Mouse (Mus musculus) lung, postnatal 0 days (tissue): ENCODE data around the gene Urah. TPM values are rescaled to one million over a fixed set of nuclear protein-coding genes. Genes with fewer than 3 reads are reported as not detected.

ENCODE experiments used
- ATAC-seq: fragments of 200-750 bp; cut with Nextera tagmentation; 2 replicates; pipeline ENCODE4 v1.8.0; 2017; ENCODE audit warnings: moderate library complexity
- DNase-seq: peaks from one replicate; pipeline ENCODE4 v3.0.0-alpha.2; 2016; ENCODE audit warnings: low spot score
- H3K27ac ChIP-seq: fragments of 300-500 bp; sonication (generic); 2 replicates; pipeline ENCODE4 v1.5.1; 2014; ENCODE audit warnings: antibody characterized with exemption, mild to moderate bottlenecking, low read length, mixed read lengths
- H3K27me3 ChIP-seq: fragments of 300-500 bp; sonication (generic); replicated peaks from 2 replicates; pipeline ENCODE4 v1.6.1; 2014; ENCODE audit warnings: low read length, mixed read lengths; ENCODE audit not compliant: insufficient read depth
- H3K36me3 ChIP-seq: fragments of 300-500 bp; sonication (generic); 2 replicates; pipeline ENCODE4 v1.6.1; 2014; ENCODE audit warnings: low read length, mixed read lengths; ENCODE audit not compliant: insufficient read depth
- H3K4me1 ChIP-seq: fragments of 300-500 bp; sonication (generic); 2 replicates; pipeline ENCODE4 v1.6.1; 2014; ENCODE audit warnings: antibody characterized with exemption, low read depth, low read length, mixed read lengths; ENCODE audit not compliant: insufficient read depth
- H3K4me2 ChIP-seq: fragments of 300-500 bp; sonication (generic); replicated peaks from 2 replicates; pipeline ENCODE4 v1.6.1; 2014; ENCODE audit warnings: low read depth, mild to moderate bottlenecking, low read length, moderate library complexity, mixed read lengths
- H3K4me3 ChIP-seq: fragments of 300-500 bp; sonication (generic); 2 replicates; pipeline ENCODE4 v1.5.1; 2014; ENCODE audit warnings: low read depth, low read length
- H3K9ac ChIP-seq: fragments of 300-500 bp; sonication (generic); replicated peaks from 2 replicates; pipeline ENCODE4 v1.6.1; 2014; ENCODE audit warnings: low read depth, mild to moderate bottlenecking
- H3K9me3 ChIP-seq: fragments of 300-500 bp; sonication (generic); 2 replicates; pipeline ENCODE4 v1.6.1; 2016; ENCODE audit warnings: low read length, mixed read lengths
- CTCF ChIP-seq: IDR thresholded peaks from 2 replicates; pipeline ENCODE4 v1.5.1; 2016; ENCODE audit warnings: antibody characterized with exemption, mild to moderate bottlenecking
- EP300 ChIP-seq: IDR thresholded peaks from 2 replicates; pipeline ENCODE4 v1.6.1; 2016; ENCODE audit warnings: antibody characterized with exemption, mild to moderate bottlenecking, control low read depth
- WGBS: fragments of 180-500 bp; shearing (Covaris S2); extraction: QIAGEN DNeasy Blood & Tissue Kit; methylation state at CpG from one replicate; pipeline ENCODE4 v1.1.7; 2014; 5-methylcytosine and 5-hydroxymethylcytosine counted together
- polyA plus RNA-seq: library from polyadenylated mRNA; unstranded; fragments of >200 nt; fragmentation: Nextera tagmentation; extraction: Ambion mirVana; gene quantifications from 2 replicates; pipeline ENCODE4 v1.2.1, GENCODE M21; 2015

Gene Urah
- polyA plus RNA-seq, 1 experiment from 2014 or later, result 15.0 TPM

GRCm38 (mm10) chr7:140845683-140846082, 10.9 kb downstream of the Urah start:
- H3K4me3 ChIP-seq, result no peak overlapping the region
- no peaks in the 10 kb centered on the region for H3K4me1 ChIP-seq
- H3K27me3 ChIP-seq, result no peaks in the 10 kb centered on the region; the same call in 1 of the 2 replicates
- WGBS, result 61% methylated on average over 4 of the region's 4 CpGs
- no peak overlapping the region for H3K27ac ChIP-seq
- no peak for TF ChIP-seq EP300
- TF ChIP-seq CTCF, result peak; percentile 36; the same call in 1 of the 2 replicates
- no peaks in the 10 kb centered on the region for H3K9me3 ChIP-seq
- H3K36me3 ChIP-seq, result no peaks in the 10 kb centered on the region
- DNase-seq (no peak), ATAC-seq (no peak)
- H3K4me2 ChIP-seq, result no peak overlapping the region
- H3K9ac ChIP-seq, result no peak overlapping the region

- Histone ChIP-seq H3K36me3 (no peaks in the 10 kb centered on the region), H3K27ac (no peak overlapping the region), H3K4me3 (no peak overlapping the region), H3K27me3 (no peaks in the 10 kb centered on the region; the same call in 1 of the 2 replicates), H3K9ac (no peak overlapping the region), H3K4me1 (no peaks in the 10 kb centered on the region), H3K9me3 (no peaks in the 10 kb centered on the region), H3K4me2 (no peak overlapping the region)
- no peak for TF ChIP-seq EP300
- no peak for TF ChIP-seq CTCF
- WGBS, result 71% methylated on average over 10 of the region's 10 CpGs
- ATAC-seq (no peak), DNase-seq (no peak)
Observed at GRCm38 (mm10) chr7:140846676-140847075, 11.9 kb downstream of the Urah start.

- peaks cover 12% of the 10 kb centered on the region for H3K36me3 ChIP-seq
- H3K4me1 ChIP-seq, result no peaks in the 10 kb centered on the region
- no peaks in the 10 kb centered on the region; the same call in 1 of the 2 replicates for H3K27me3 ChIP-seq
- no peak within 1 kb of the TSS for H3K4me2 ChIP-seq
- DNase-seq (peak; percentile 50), ATAC-seq (no peak)
- H3K27ac ChIP-seq, result no peak within 1 kb of the TSS
- H3K9ac ChIP-seq, result no peak within 1 kb of the TSS
- no peaks in the 10 kb centered on the region for H3K9me3 ChIP-seq
- TF ChIP-seq EP300, result no peak
- no peak for TF ChIP-seq CTCF
- WGBS, result 43% methylated on average over 11 of the region's 11 CpGs
- H3K4me3 ChIP-seq, result no peak within 1 kb of the TSS
Observed at GRCm38 (mm10) chr7:140847755-140848580, 13.2 kb downstream of the Urah start, which contains the start of gene Odf3. Gene Odf3 (plus strand): TSS chr7:140847805.

- no peak overlapping the region for H3K27ac ChIP-seq
- no peak overlapping the region for H3K9ac ChIP-seq
- no peak overlapping the region for H3K4me3 ChIP-seq
- ATAC-seq (no peak), DNase-seq (no peak)
- no peaks in the 10 kb centered on the region for H3K9me3 ChIP-seq
- H3K4me1 ChIP-seq, result no peaks in the 10 kb centered on the region
- no peak overlapping the region for H3K4me2 ChIP-seq
- H3K27me3 ChIP-seq, result no peaks in the 10 kb centered on the region; the same call in 1 of the 2 replicates
- TF ChIP-seq EP300, result no peak
- no peak for TF ChIP-seq CTCF
- WGBS, result 92% methylated on average over 10 of the region's 10 CpGs
- H3K36me3 ChIP-seq, result peaks cover 15% of the 10 kb centered on the region
Observed at GRCm38 (mm10) chr7:140848591-140848990, 13.8 kb downstream of the Urah start.

GRCm38 (mm10) chr7:140851916-140852315, 17.1 kb downstream of the Urah start:
- Histone ChIP-seq H3K9me3 (no peaks in the 10 kb centered on the region), H3K27ac (no peak overlapping the region), H3K4me2 (no peak overlapping the region), H3K4me1 (peaks cover 9% of the 10 kb centered on the region; the same call in 1 of the 2 replicates), H3K9ac (no peak overlapping the region), H3K36me3 (peaks cover 15% of the 10 kb centered on the region), H3K27me3 (no peaks in the 10 kb centered on the region), H3K4me3 (no peak overlapping the region)
- TF ChIP-seq CTCF (no peak), EP300 (no peak)
- ATAC-seq (no peak), DNase-seq (no peak)
- 94% methylated on average over 4 of the region's 4 CpGs for WGBS

GRCm38 (mm10) chr7:140853386-140853785, 18.6 kb downstream of the Urah start:
- no peak overlapping the region for H3K4me3 ChIP-seq
- no peaks in the 10 kb centered on the region for H3K9me3 ChIP-seq
- H3K36me3 ChIP-seq, result peaks cover 15% of the 10 kb centered on the region
- no peak overlapping the region for H3K4me2 ChIP-seq
- TF ChIP-seq EP300, result no peak
- TF ChIP-seq CTCF, result no peak
- ATAC-seq (no peak), DNase-seq (no peak)
- no peaks in the 10 kb centered on the region for H3K27me3 ChIP-seq
- no peak overlapping the region for H3K27ac ChIP-seq
- WGBS, result 81% methylated on average over 9 of the region's 9 CpGs
- H3K4me1 ChIP-seq, result peaks cover 17% of the 10 kb centered on the region
- no peak overlapping the region for H3K9ac ChIP-seq
